Mouse (Mus musculus) neural tube, embryonic 10.5 days (tissue): ENCODE data around the gene Mapk14.
A peak's percentile ranks its signal among the peaks of the same experiment; 100 is the strongest.

Experiments used
- DNase-seq: peaks from one replicate; pipeline ENCODE4 v3.0.0-alpha.2; 2017; ENCODE audit warnings: low spot score; ENCODE audit errors: extremely low spot score

The Mapk14 gene

GRCm38 (mm10) chr17:28690776-28691686 is at the start of gene Mapk14:
Gene Mapk14 (plus strand): TSS chr17:28691329.
- DNase-seq, result peak; percentile 99

GRCm38 (mm10) chr17:28643697-28644096 is 47.4 kb upstream of the Mapk14 start:
- no peak for DNase-seq

GRCm38 (mm10) chr17:28644112-28644511 is 47.0 kb upstream of the Mapk14 start:
- no peak for DNase-seq

GRCm38 (mm10) chr17:28646221-28646620 is 44.9 kb upstream of the Mapk14 start:
- no peak for DNase-seq

GRCm38 (mm10) chr17:28648607-28649370 is 42.3 kb upstream of the Mapk14 start:
- peak; percentile 23 for DNase-seq

GRCm38 (mm10) chr17:28650268-28650667 is 40.9 kb upstream of the Mapk14 start:
- no peak for DNase-seq

- DNase-seq, result no peak
Measured at GRCm38 (mm10) chr17:28657936-28658335, 33.2 kb upstream of the Mapk14 start.

- no peak for DNase-seq
Measured at GRCm38 (mm10) chr17:28659564-28659963, 31.6 kb upstream of the Mapk14 start.

GRCm38 (mm10) chr17:28682311-28683084 is 8.6 kb upstream of the Mapk14 start:
- DNase-seq, result no peak

- no peak for DNase-seq
Measured at GRCm38 (mm10) chr17:28683601-28684000, 7.5 kb upstream of the Mapk14 start.

GRCm38 (mm10) chr17:28684631-28685030 is 6.5 kb upstream of the Mapk14 start:
- no peak for DNase-seq

GRCm38 (mm10) chr17:28687354-28687753 is 3.8 kb upstream of the Mapk14 start:
- DNase-seq, result no peak

GRCm38 (mm10) chr17:28689586-28690283 is 1.4 kb upstream of the Mapk14 start, which contains the start of gene Slc26a8:
Gene Slc26a8 (minus strand): TSS chr17:28690233.
- DNase-seq, result peak; percentile 56

GRCm38 (mm10) chr17:28691687-28692340 is 685 bp downstream of the Mapk14 start:
- DNase-seq, result peak; percentile 75

- no peak for DNase-seq
Measured at GRCm38 (mm10) chr17:28692341-28692710, 1.2 kb downstream of the Mapk14 start.

GRCm38 (mm10) chr17:28693086-28693485 is 2.0 kb downstream of the Mapk14 start:
- DNase-seq, result no peak

GRCm38 (mm10) chr17:28694078-28694477 is 2.9 kb downstream of the Mapk14 start:
- no peak for DNase-seq

GRCm38 (mm10) chr17:28694832-28695231 is 3.7 kb downstream of the Mapk14 start:
- no peak for DNase-seq

- DNase-seq, result no peak
Measured at GRCm38 (mm10) chr17:28696641-28697040, 5.5 kb downstream of the Mapk14 start.
